Mouse (Mus musculus) ES-CJ7 (cell line): ENCODE data around the gene Nr5a2.
"Not testable (repeated sequence)": the region's sequence is repeated elsewhere in the genome, so short reads cannot be mapped to it uniquely, and the experiment has no call there.

ENCODE experiments used
- DNase-seq: peaks from one replicate; pipeline ENCODE4 v3.0.0; 2011; ENCODE audit warnings: low read depth, low spot score

Gene Nr5a2

GRCm38 (mm10) chr1:136846081-136846480 lies 114.2 kb downstream of the Nr5a2 start:
- DNase-seq = no peak

DNA sequence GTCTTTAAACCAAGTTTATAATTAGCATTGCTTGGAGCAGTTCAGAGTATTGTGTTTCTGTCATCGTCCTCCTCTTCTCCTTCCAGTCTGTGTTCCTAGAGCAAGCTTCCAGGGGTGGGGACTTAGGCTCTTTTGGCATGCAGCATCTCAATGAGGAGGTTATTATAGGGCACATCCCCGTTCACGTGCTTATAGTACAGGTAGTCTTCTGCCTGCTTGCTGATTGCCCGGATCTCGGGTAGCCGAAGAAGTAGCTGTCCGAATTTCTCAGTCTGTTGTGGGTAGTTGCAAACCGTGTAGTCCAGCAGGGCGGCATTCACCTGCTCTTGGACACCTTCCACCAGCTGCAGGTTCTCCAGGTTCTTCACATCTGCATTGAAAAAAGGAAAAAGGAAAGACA lies 114.9 kb downstream of the Nr5a2 start:
- DNase-seq = no peak

DNA sequence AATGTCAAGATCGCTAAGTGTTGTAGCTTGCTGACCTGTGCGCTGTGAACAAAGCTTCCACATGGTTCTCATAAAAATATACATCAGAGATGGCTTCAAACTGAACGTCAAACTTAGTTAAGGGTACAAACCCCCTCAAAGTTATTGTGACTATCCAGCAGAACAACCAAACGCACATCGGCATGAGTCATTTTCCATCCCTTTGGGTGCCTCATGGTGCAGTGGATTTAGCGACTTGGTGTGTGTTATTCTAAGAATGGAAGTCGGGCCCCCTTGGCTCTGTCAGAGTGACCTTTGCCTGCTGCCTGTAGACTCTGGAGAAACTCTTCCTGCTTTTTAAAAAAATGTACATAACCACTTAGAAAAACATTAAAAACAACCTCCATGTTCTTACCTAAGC lies 119.7 kb downstream of the Nr5a2 start:
- DNase-seq = no peak

- no peak for DNase-seq
Observed at GRCm38 (mm10) chr1:136839202-136839601, 121.0 kb downstream of the Nr5a2 start.

GRCm38 (mm10) chr1:136832305-136833152 lies 127.7 kb downstream of the Nr5a2 start:
- DNase-seq = no peak

DNA sequence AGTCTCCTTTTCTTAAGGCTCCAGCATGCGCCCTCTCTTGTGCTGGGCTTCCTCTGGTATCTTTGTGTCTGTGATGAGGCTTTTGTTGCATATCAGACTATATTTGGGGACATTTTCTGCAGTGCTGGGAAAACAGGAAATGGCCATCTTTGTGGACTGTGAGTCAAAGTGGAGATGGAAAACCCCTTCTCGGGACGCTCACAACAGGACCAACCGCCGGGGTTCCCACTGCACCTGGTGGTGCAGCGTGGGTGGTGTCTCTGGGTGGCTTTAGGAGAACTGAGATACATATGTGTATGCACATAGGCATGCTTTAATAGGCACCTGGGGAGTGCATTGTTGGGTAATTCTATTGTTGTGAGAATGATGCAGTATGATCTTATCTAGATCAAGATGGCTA lies 129.3 kb downstream of the Nr5a2 start:
- DNase-seq = no peak

DNA sequence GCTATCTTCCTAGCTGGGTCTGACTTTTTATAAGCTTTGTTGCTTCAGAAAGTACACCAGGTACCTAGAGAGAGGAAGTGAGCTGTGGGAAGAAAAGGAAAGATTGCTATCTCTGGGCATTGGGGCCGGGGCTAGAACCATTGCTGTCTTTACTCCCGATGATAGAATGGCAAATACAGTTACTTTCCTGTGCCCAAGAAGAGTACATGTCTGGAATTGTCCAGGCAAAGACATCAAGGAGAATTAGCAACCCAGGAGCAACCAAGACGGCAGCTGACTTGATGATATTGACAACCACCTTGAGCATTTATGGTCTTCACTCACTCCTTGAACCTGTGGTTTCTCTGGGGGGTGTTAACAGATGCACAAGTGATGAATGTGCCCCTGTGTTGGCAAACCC lies 130.3 kb downstream of the Nr5a2 start:
- DNase-seq = no peak

- DNase-seq = no peak
Observed at GRCm38 (mm10) chr1:136823897-136824296, 136.4 kb downstream of the Nr5a2 start.

DNA sequence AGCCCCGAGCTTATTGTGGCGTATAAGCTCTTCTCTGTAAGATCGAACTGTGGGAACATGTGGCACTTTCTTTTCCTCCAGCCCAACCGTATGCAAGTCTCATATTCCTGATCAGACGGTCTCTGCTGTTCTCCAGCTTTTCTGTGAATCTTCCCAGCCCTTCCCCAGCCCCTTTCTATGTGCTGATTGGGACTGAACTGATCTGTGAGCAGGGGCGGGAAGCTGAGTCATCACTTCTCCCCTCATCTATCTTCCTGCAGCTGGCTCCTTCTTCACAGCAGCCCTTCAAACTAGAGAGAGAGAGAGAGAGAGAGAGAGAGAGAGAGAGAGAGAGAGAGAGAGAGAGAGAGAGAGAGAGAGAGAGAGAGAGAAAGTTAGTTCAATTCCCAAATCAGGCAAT lies 159.6 kb downstream of the Nr5a2 start:
- DNase-seq = no peak

- DNase-seq = no peak
Observed at GRCm38 (mm10) chr1:136796361-136797090, 163.7 kb downstream of the Nr5a2 start.

GRCm38 (mm10) chr1:136792957-136793883 lies 167.0 kb downstream of the Nr5a2 start:
- not testable (repeated sequence) for DNase-seq
